In the genomic region with DNA sequence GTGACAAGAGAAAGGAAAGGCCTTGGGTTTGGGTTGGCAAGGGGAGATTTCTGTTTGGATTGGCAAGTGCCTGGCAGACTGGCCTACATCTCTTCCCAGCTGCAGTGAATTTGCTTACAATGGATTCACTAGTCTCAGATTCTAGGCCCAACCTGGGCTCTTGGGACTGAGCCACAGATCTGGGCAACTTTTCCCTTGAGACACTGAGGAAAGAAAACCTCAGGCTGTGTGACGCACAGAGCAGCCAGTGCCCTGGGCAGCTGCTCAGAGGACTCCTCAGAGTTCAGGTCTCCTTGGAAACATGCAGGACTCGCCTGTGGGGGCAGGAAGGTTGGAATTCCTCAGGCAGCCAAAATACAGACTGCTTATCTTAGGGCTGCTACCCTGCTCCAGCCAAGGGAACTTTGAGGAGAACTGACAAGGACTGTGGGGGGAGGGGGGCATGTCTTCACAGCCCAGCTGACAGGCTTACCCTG, we compare ENCODE assay signal across 8 mouse cellular contexts. TPM values are rescaled to one million over a fixed set of nuclear protein-coding genes. Genes with fewer than 3 reads are reported as not detected.
DNase-seq lines count a peak whose midpoint lies in the region; ATAC-seq and TF ChIP-seq lines count a peak whose summit lies in the region.

No protein-coding gene starts in this region.

- no peak for ATAC-seq in forebrain, embryonic 11.5 days (replicated peaks; ENCODE audit: low FRiP score)
- ATAC-seq in forebrain, embryonic 13.5 days: no peak
- ATAC-seq in inflammation-experienced regulatory T-cells, adult 6 months: no peak

- TF ChIP-seq CTCF in lung, adult 2 months (IDR thresholded peaks at IDR 0.05; ENCODE audit: insufficient read depth, low read length): no peak

- H3K27me3 ChIP-seq in forebrain, embryonic 11.5 days (ENCODE audit: control insufficient read depth, insufficient read depth, low read length): no peaks in the 10 kb centered on the region
- H3K27me3 ChIP-seq in forebrain, embryonic 13.5 days: no peaks in the 10 kb centered on the region

- H3K9ac ChIP-seq in forebrain, embryonic 11.5 days (ENCODE audit: low read length): no peak overlapping the region
- H3K9ac ChIP-seq in forebrain, embryonic 13.5 days: no peak overlapping the region

- TF ChIP-seq POLR2A in lung, adult 2 months (IDR thresholded peaks at IDR 0.05; ENCODE audit: borderline replicate concordance, extremely low read depth, low read depth, low read length): no peak

- no peak overlapping the region for H3K4me3 ChIP-seq in forebrain, embryonic 11.5 days (ENCODE audit: low read depth, low read length)
- no peak overlapping the region for H3K4me3 ChIP-seq in forebrain, embryonic 13.5 days
- H3K4me3 ChIP-seq in lung, adult 2 months (replicated peaks; ENCODE audit: extremely low read depth, low read depth, low read length): no peak overlapping the region

- H3K9me3 ChIP-seq in forebrain, embryonic 11.5 days (ENCODE audit: control insufficient read depth, low read length): no peaks in the 10 kb centered on the region
- H3K9me3 ChIP-seq in forebrain, embryonic 13.5 days (replicated peaks): no peaks in the 10 kb centered on the region

- peaks cover 6% of the 10 kb centered on the region; the same call in 1 of the 2 replicates for H3K36me3 ChIP-seq in forebrain, embryonic 11.5 days (ENCODE audit: control insufficient read depth, insufficient read depth, low read length)
- peaks cover 90% of the 10 kb centered on the region for H3K36me3 ChIP-seq in forebrain, embryonic 13.5 days (ENCODE audit: poor library complexity, severe bottlenecking)

- DNase-seq in forebrain, embryonic 11.5 days (ENCODE audit: low spot score): peak; percentile 48
- peak; percentile 36 for DNase-seq in urinary bladder, postnatal 14 days (ENCODE audit: low spot score)
- DNase-seq in urinary bladder, adult 2 months (ENCODE audit: low spot score): no peak
- peak; percentile 64 for DNase-seq in heart, postnatal 25 days (ENCODE audit: low spot score)
- peak; percentile 41 for DNase-seq in lung, adult 2 months
- no peak for DNase-seq in cerebellum, postnatal 14 days

- 56% methylated on average over 2 of the region's 2 CpGs for WGBS in forebrain, embryonic 11.5 days
- 72% methylated on average over 2 of the region's 2 CpGs for WGBS in forebrain, embryonic 13.5 days
- 39% methylated on average over 2 of the region's 2 CpGs for WGBS in lung, adult 2 months

- no peak overlapping the region for H3K27ac ChIP-seq in forebrain, embryonic 11.5 days (ENCODE audit: low read depth, low read length)
- no peak overlapping the region for H3K27ac ChIP-seq in forebrain, embryonic 13.5 days

- no peak overlapping the region for H3K4me2 ChIP-seq in forebrain, embryonic 11.5 days (ENCODE audit: low read depth, low read length, severe bottlenecking)
- H3K4me2 ChIP-seq in forebrain, embryonic 13.5 days: no peak overlapping the region

- intact Hi-C loops in heart, postnatal 25 days (cut with DNase I): loop anchor here (5.0 kb wide), 1 partner anchor 163 kb away; a partner anchor contains a TSS

- no peaks in the 10 kb centered on the region for H3K4me1 ChIP-seq in forebrain, embryonic 11.5 days (replicated peaks; ENCODE audit: control insufficient read depth, insufficient read depth, low read length)
- no peaks in the 10 kb centered on the region for H3K4me1 ChIP-seq in forebrain, embryonic 13.5 days
- H3K4me1 ChIP-seq in lung, adult 2 months (ENCODE audit: control insufficient read depth, insufficient read depth, low read length): no peaks in the 10 kb centered on the region; the same call in 1 of the 2 replicates

RNA-seq across cellular contexts. Expression of a gene that starts 25.3 kb away (rescaled TPM):
- polyA plus RNA-seq in forebrain, embryonic 11.5 days (2014; fragmentation: Nextera tagmentation; extraction: Ambion mirVana): 32.9 and 38.5 TPM in 2 replicates
- polyA plus RNA-seq in forebrain, embryonic 13.5 days (2015; fragmentation: Nextera tagmentation; extraction: Ambion mirVana): 19.2 and 25.2 TPM in 2 replicates
- 12.7 and 13.1 TPM in 2 replicates for polyA plus RNA-seq in urinary bladder, adult 2 months (2012; rRNA removed)
- 10 to 100 TPM; 41.9 TPM for total RNA-seq in heart, postnatal 25 days (2021)
- polyA plus RNA-seq in lung, adult 2 months (2012; rRNA removed): 9.7 and 11.6 TPM in 2 replicates
- 10 to 100 TPM; 13.8 to 27.4 (median 21.5) TPM for polyA plus RNA-seq in inflammation-experienced regulatory T-cells, adult 6 months (2017; shearing (Covaris generic))

RNA-seq across cellular contexts. Expression of a gene that starts 25.6 kb away (rescaled TPM):
- polyA plus RNA-seq in forebrain, embryonic 11.5 days (2014; fragmentation: Nextera tagmentation; extraction: Ambion mirVana): 130 and 142 TPM in 2 replicates
- 98.1 and 112 TPM in 2 replicates for polyA plus RNA-seq in forebrain, embryonic 13.5 days (2015; fragmentation: Nextera tagmentation; extraction: Ambion mirVana)
- polyA plus RNA-seq in urinary bladder, adult 2 months (2012; rRNA removed): 34.1 and 36.6 TPM in 2 replicates
- total RNA-seq in heart, postnatal 25 days (2021): 100 to 1,000 TPM; 128 to 129 TPM
- polyA plus RNA-seq in lung, adult 2 months (2012; rRNA removed): 5.2 and 10.0 TPM in 2 replicates
- 10 to 100 TPM; 61.1 to 98.6 (median 94.1) TPM for polyA plus RNA-seq in inflammation-experienced regulatory T-cells, adult 6 months (2017; shearing (Covaris generic))

Comparison
In these comparisons a context has a peak if more than half of its experiments do, and no peak if none do; other contexts are left out.
1. DNase-seq: peak in forebrain, embryonic 11.5 days (single experiment), urinary bladder, postnatal 14 days (single experiment), heart, postnatal 25 days (single experiment) and lung, adult 2 months (single experiment); none in urinary bladder, adult 2 months (single experiment) and cerebellum, postnatal 14 days (0 of 2).